Mouse (Mus musculus): Measurements from ENCODE around the gene Lrrc55. TPM values are rescaled to one million over a fixed set of nuclear protein-coding genes. Genes with fewer than 3 reads are reported as not detected.

Gene Lrrc55
- polyA plus RNA-seq, 1 experiment from 2014 or later, result 0.33 TPM

- Histone ChIP-seq H3K9ac (ENCODE audit: low read length) (no peak overlapping the region), H3K4me1 (ENCODE audit: control insufficient read depth, insufficient read depth, low read length) (peaks cover 10% of the 10 kb centered on the region), H3K4me3 (ENCODE audit: low read length) (no peak overlapping the region), H3K27ac (ENCODE audit: low read length) (no peak overlapping the region; the same call in 1 of the 2 replicates), H3K27me3 (ENCODE audit: control insufficient read depth, insufficient read depth, low read length) (no peaks in the 10 kb centered on the region), H3K4me2 (ENCODE audit: low read depth, low read length) (no peak overlapping the region), H3K36me3 (ENCODE audit: control insufficient read depth, insufficient read depth) (no peaks in the 10 kb centered on the region), H3K9me3 (replicated peaks; ENCODE audit: control insufficient read depth, low read length) (no peaks in the 10 kb centered on the region)
- WGBS, result 0% methylated on average over 1 of the region's 1 CpGs
- ATAC-seq (replicated peaks; ENCODE audit: extremely low read depth, insufficient read depth, low FRiP score), result peak; percentile 33
These were observed 65.3 kb downstream of the Lrrc55 start for GRCm38 (mm10) chr2:85131724-85132123.

- Histone ChIP-seq H3K9me3 (replicated peaks; ENCODE audit: control insufficient read depth, low read length) (no peaks in the 10 kb centered on the region), H3K4me1 (ENCODE audit: control insufficient read depth, insufficient read depth, low read length) (peaks cover 10% of the 10 kb centered on the region), H3K27ac (ENCODE audit: low read length) (peak overlapping the region; percentile 75), H3K4me2 (ENCODE audit: low read depth, low read length) (no peak overlapping the region), H3K9ac (ENCODE audit: low read length) (no peak overlapping the region), H3K36me3 (ENCODE audit: control insufficient read depth, insufficient read depth) (no peaks in the 10 kb centered on the region), H3K27me3 (ENCODE audit: control insufficient read depth, insufficient read depth, low read length) (no peaks in the 10 kb centered on the region), H3K4me3 (ENCODE audit: low read length) (no peak overlapping the region)
- WGBS, result 30% methylated on average over 2 of the region's 2 CpGs
- no peak for ATAC-seq (replicated peaks; ENCODE audit: extremely low read depth, insufficient read depth, low FRiP score)
These were observed 65.8 kb downstream of the Lrrc55 start for GRCm38 (mm10) chr2:85131226-85131625.

GRCm38 (mm10) chr2:85129496-85129971 lies 67.5 kb downstream of the Lrrc55 start:
- no peaks in the 10 kb centered on the region for H3K36me3 ChIP-seq (ENCODE audit: control insufficient read depth, insufficient read depth)
- H3K27ac ChIP-seq (ENCODE audit: low read length), result peak overlapping the region; percentile 75
- H3K4me3 ChIP-seq (ENCODE audit: low read length), result no peak overlapping the region
- no peak overlapping the region for H3K9ac ChIP-seq (ENCODE audit: low read length)
- H3K4me2 ChIP-seq (ENCODE audit: low read depth, low read length), result no peak overlapping the region
- WGBS, result 39% methylated on average over 6 of the region's 6 CpGs
- H3K9me3 ChIP-seq (replicated peaks; ENCODE audit: control insufficient read depth, low read length), result no peaks in the 10 kb centered on the region
- H3K27me3 ChIP-seq (ENCODE audit: control insufficient read depth, insufficient read depth, low read length), result no peaks in the 10 kb centered on the region
- peak; percentile 88 for ATAC-seq (replicated peaks; ENCODE audit: extremely low read depth, insufficient read depth, low FRiP score)
- peaks cover 10% of the 10 kb centered on the region for H3K4me1 ChIP-seq (ENCODE audit: control insufficient read depth, insufficient read depth, low read length)

GRCm38 (mm10) chr2:85123869-85124535 lies 73.0 kb downstream of the Lrrc55 start:
- H3K27me3 ChIP-seq (ENCODE audit: control insufficient read depth, insufficient read depth, low read length), result no peaks in the 10 kb centered on the region
- H3K4me2 ChIP-seq (ENCODE audit: low read depth, low read length), result no peak overlapping the region
- no peaks in the 10 kb centered on the region for H3K9me3 ChIP-seq (replicated peaks; ENCODE audit: control insufficient read depth, low read length)
- no peak overlapping the region for H3K4me3 ChIP-seq (ENCODE audit: low read length)
- no peak overlapping the region for H3K27ac ChIP-seq (ENCODE audit: low read length)
- H3K9ac ChIP-seq (ENCODE audit: low read length), result no peak overlapping the region
- no peaks in the 10 kb centered on the region for H3K4me1 ChIP-seq (ENCODE audit: control insufficient read depth, insufficient read depth, low read length)
- WGBS, result 14% methylated on average over 1 of the region's 1 CpGs
- no peaks in the 10 kb centered on the region for H3K36me3 ChIP-seq (ENCODE audit: control insufficient read depth, insufficient read depth)
- peak; percentile 87 for ATAC-seq (replicated peaks; ENCODE audit: extremely low read depth, insufficient read depth, low FRiP score)

- no peaks in the 10 kb centered on the region for H3K36me3 ChIP-seq (ENCODE audit: control insufficient read depth, insufficient read depth)
- ATAC-seq (replicated peaks; ENCODE audit: extremely low read depth, insufficient read depth, low FRiP score), result no peak; the same call in 1 of the 2 replicates
These were observed 73.7 kb downstream of the Lrrc55 start for GRCm38 (mm10) chr2:85123187-85123868.

More at GRCm38 (mm10) chr2:85123187-85123868, 73.7 kb downstream of the Lrrc55 start:
- no peaks in the 10 kb centered on the region for H3K27me3 ChIP-seq (ENCODE audit: control insufficient read depth, insufficient read depth, low read length)
- H3K9me3 ChIP-seq (replicated peaks; ENCODE audit: control insufficient read depth, low read length), result no peaks in the 10 kb centered on the region
- H3K4me1 ChIP-seq (ENCODE audit: control insufficient read depth, insufficient read depth, low read length), result no peaks in the 10 kb centered on the region
- H3K27ac ChIP-seq (ENCODE audit: low read length), result no peak overlapping the region
- H3K9ac ChIP-seq (ENCODE audit: low read length), result no peak overlapping the region
- 24% methylated on average over 5 of the region's 5 CpGs for WGBS
- H3K4me3 ChIP-seq (ENCODE audit: low read length), result no peak overlapping the region
- H3K4me2 ChIP-seq (ENCODE audit: low read depth, low read length), result no peak overlapping the region

Other genes starting within 250 kb of the Lrrc55 start
- 0.68 TPM in 1 of 2 replicates, not detected in the other for gene Prg2, start 216.7 kb downstream of the Lrrc55 start, polyA plus RNA-seq (2015; fragmentation: Nextera tagmentation; extraction: Ambion mirVana)
- 0.34 TPM in 1 of 2 replicates, not detected in the other for gene Prg3, start 209.0 kb downstream of the Lrrc55 start, polyA plus RNA-seq (2015; fragmentation: Nextera tagmentation; extraction: Ambion mirVana)
- 136 and 148 TPM in 2 replicates for gene Ssrp1, start 160.0 kb downstream of the Lrrc55 start, polyA plus RNA-seq (2015; fragmentation: Nextera tagmentation; extraction: Ambion mirVana)
- 0.60 and 0.79 TPM in 2 replicates for gene P2rx3, start 159.7 kb downstream of the Lrrc55 start, polyA plus RNA-seq (2015; fragmentation: Nextera tagmentation; extraction: Ambion mirVana)
- 23.6 and 32.3 TPM in 2 replicates for gene Tnks1bp1, start 149.2 kb downstream of the Lrrc55 start, polyA plus RNA-seq (2015; fragmentation: Nextera tagmentation; extraction: Ambion mirVana)
- 42.9 and 53.3 TPM in 2 replicates for gene Aplnr, start 61.0 kb downstream of the Lrrc55 start, polyA plus RNA-seq (2015; fragmentation: Nextera tagmentation; extraction: Ambion mirVana)
- not detected in 2 replicates for gene Olfr987, start 142.1 kb upstream of the Lrrc55 start, polyA plus RNA-seq (2015; fragmentation: Nextera tagmentation; extraction: Ambion mirVana)
- not detected in 2 replicates for gene Olfr988, start 166.0 kb upstream of the Lrrc55 start, polyA plus RNA-seq (2015; fragmentation: Nextera tagmentation; extraction: Ambion mirVana)
- not detected in 2 replicates for gene Olfr992, start 212.3 kb upstream of the Lrrc55 start, polyA plus RNA-seq (2015; fragmentation: Nextera tagmentation; extraction: Ambion mirVana)
- gene Olfr993, start 217.7 kb upstream of the Lrrc55 start, polyA plus RNA-seq (2015; fragmentation: Nextera tagmentation; extraction: Ambion mirVana), result not detected in 2 replicates
- gene Olfr994, start 239.3 kb upstream of the Lrrc55 start, polyA plus RNA-seq (2015; fragmentation: Nextera tagmentation; extraction: Ambion mirVana), result not detected in 2 replicates
- gene Olfr995, start 246.4 kb upstream of the Lrrc55 start, polyA plus RNA-seq (2015; fragmentation: Nextera tagmentation; extraction: Ambion mirVana), result not detected in 2 replicates

Data from heart, embryonic 16.5 days (tissue).